Mouse (Mus musculus): Measurements from ENCODE around the gene Arhgef28.

- TF ChIP-seq CTCF (IDR thresholded peaks at IDR 0.05 in 2 of 3, conservative IDR thresholded peaks at IDR 0.05 in 1 of 3; ENCODE audit: control insufficient read depth in 1 of 3, insufficient read depth in 1 of 3, low read depth in 2 of 3, low read length in 3 of 3, poor library complexity in 1 of 3, severe bottlenecking in 1 of 3): no peak
- TF ChIP-seq USF1 (IDR thresholded peaks at IDR 0.05; ENCODE audit: low read depth, low read length): no peak
- TF ChIP-seq KAT2A (conservative IDR thresholded peaks at IDR 0.05; ENCODE audit: low read depth, low read length): no peak
- peak; percentile 82 to 91 for TF ChIP-seq EP300 (IDR thresholded peaks at IDR 0.05; ENCODE audit: low read depth in 1 of 2, low read length in 2 of 2)
- no peak; the same call in 1 of the 2 replicates for TF ChIP-seq MXI1 (IDR thresholded peaks at IDR 0.05; ENCODE audit: low read depth, low read length)
- TF ChIP-seq GABPA (IDR thresholded peaks at IDR 0.05; ENCODE audit: low read depth, low read length): no peak
Observed at GRCm38 (mm10) chr13:98124113-98124745, 82.0 kb downstream of the Arhgef28 start.
